Mouse (Mus musculus) heart, embryonic 12.5 days (tissue): ENCODE data around the gene Srsf1. TPM values are rescaled to one million over a fixed set of nuclear protein-coding genes. Genes with fewer than 3 reads are reported as not detected.

Experiments used
- ATAC-seq: fragments of 200-750 bp; cut with Nextera tagmentation; 2 replicates; pipeline ENCODE4 v1.8.0; 2017; ENCODE audit warnings: moderate TSS enrichment, moderate library complexity; ENCODE audit not compliant: insufficient number of reproducible peaks, low FRiP score
- H3K27ac ChIP-seq: fragments of 300-500 bp; sonication (generic); 2 replicates; pipeline ENCODE4 v1.5.1; 2016; ENCODE audit warnings: mild to moderate bottlenecking, moderate library complexity; ENCODE audit not compliant: poor library complexity, severe bottlenecking
- H3K27me3 ChIP-seq: fragments of 300-500 bp; sonication (generic); replicated peaks from 2 replicates; pipeline ENCODE4 v1.6.1; 2016; ENCODE audit warnings: mild to moderate bottlenecking, moderate library complexity
- H3K36me3 ChIP-seq: fragments of 300-500 bp; sonication (generic); 2 replicates; pipeline ENCODE4 v1.6.1; 2016; ENCODE audit warnings: mild to moderate bottlenecking, moderate library complexity
- H3K4me1 ChIP-seq: fragments of 300-500 bp; sonication (generic); replicated peaks from 2 replicates; pipeline ENCODE4 v1.6.1; 2016; ENCODE audit warnings: mild to moderate bottlenecking
- H3K4me2 ChIP-seq: fragments of 300-500 bp; sonication (generic); 2 replicates; pipeline ENCODE4 v1.6.1; 2016; ENCODE audit warnings: mild to moderate bottlenecking, moderate library complexity
- H3K4me3 ChIP-seq: fragments of 300-500 bp; sonication (generic); 2 replicates; pipeline ENCODE4 v1.5.1; 2016; ENCODE audit warnings: mild to moderate bottlenecking
- H3K9ac ChIP-seq: fragments of 300-500 bp; sonication (generic); 2 replicates; pipeline ENCODE4 v1.6.1; 2016; ENCODE audit warnings: mild to moderate bottlenecking, moderate library complexity
- H3K9me3 ChIP-seq: fragments of 300-500 bp; sonication (generic); replicated peaks from 2 replicates; pipeline ENCODE4 v1.6.1; 2016; ENCODE audit warnings: mild to moderate bottlenecking, moderate library complexity
- WGBS: fragments of 180-500 bp; shearing (Covaris S2); methylation state at CpG from one replicate; pipeline ENCODE4 v1.1.7; 2016; 5-methylcytosine and 5-hydroxymethylcytosine counted together
- polyA plus RNA-seq: library from polyadenylated mRNA; unstranded; fragments of >200 nt; fragmentation: Nextera tagmentation; extraction: Ambion mirVana; gene quantifications from 2 replicates; pipeline ENCODE4 v1.2.1, GENCODE M21; 2016

Srsf1 gene
- polyA plus RNA-seq, 1 experiment from 2014 or later, result 254 TPM

- no peak for ATAC-seq
- Histone ChIP-seq H3K9me3 (no peaks in the 10 kb centered on the region), H3K9ac (no peak overlapping the region)
These were observed 32.0 kb upstream of the Srsf1 start for GRCm38 (mm10) chr11:88015161-88015560.

GRCm38 (mm10) chr11:88015795-88016194 is 31.4 kb upstream of the Srsf1 start:
- ATAC-seq, result no peak
- Histone ChIP-seq H3K4me1 (peaks cover 22% of the 10 kb centered on the region), H3K27ac (no peak overlapping the region), H3K4me2 (no peak overlapping the region), H3K4me3 (no peak overlapping the region), H3K9me3 (no peaks in the 10 kb centered on the region), H3K27me3 (no peaks in the 10 kb centered on the region), H3K9ac (no peak overlapping the region), H3K36me3 (no peaks in the 10 kb centered on the region)
- 78% methylated on average over 6 of the region's 6 CpGs for WGBS

More at GRCm38 (mm10) chr11:88015161-88015560, 32.0 kb upstream of the Srsf1 start:
- no peak overlapping the region for H3K4me3 ChIP-seq
- WGBS, result 81% methylated on average over 11 of the region's 11 CpGs
- no peak overlapping the region for H3K27ac ChIP-seq
- no peak overlapping the region for H3K4me2 ChIP-seq
- H3K4me1 ChIP-seq, result peaks cover 23% of the 10 kb centered on the region
- H3K36me3 ChIP-seq, result no peaks in the 10 kb centered on the region
- no peaks in the 10 kb centered on the region for H3K27me3 ChIP-seq

- H3K9ac ChIP-seq, result no peak overlapping the region
- 77% methylated on average over 2 of the region's 2 CpGs for WGBS
- no peak for ATAC-seq
- no peak overlapping the region for H3K4me3 ChIP-seq
- peaks cover 20% of the 10 kb centered on the region for H3K4me1 ChIP-seq
- H3K27ac ChIP-seq, result no peak overlapping the region
- H3K4me2 ChIP-seq, result no peak overlapping the region
- no peaks in the 10 kb centered on the region for H3K36me3 ChIP-seq
- no peaks in the 10 kb centered on the region for H3K27me3 ChIP-seq
- H3K9me3 ChIP-seq, result no peaks in the 10 kb centered on the region
These were observed 23.2 kb upstream of the Srsf1 start for GRCm38 (mm10) chr11:88023933-88024332.

GRCm38 (mm10) chr11:88027391-88028035 is 19.7 kb upstream of the Srsf1 start:
- H3K4me3 ChIP-seq, result no peak overlapping the region
- no peaks in the 10 kb centered on the region for H3K9me3 ChIP-seq
- H3K4me1 ChIP-seq, result peaks cover 12% of the 10 kb centered on the region
- 80% methylated on average over 9 of the region's 9 CpGs for WGBS
- no peak for ATAC-seq
- no peak overlapping the region for H3K27ac ChIP-seq
- H3K27me3 ChIP-seq, result no peaks in the 10 kb centered on the region
- no peak overlapping the region for H3K4me2 ChIP-seq
- no peak overlapping the region for H3K9ac ChIP-seq
- H3K36me3 ChIP-seq, result no peaks in the 10 kb centered on the region

- no peak for ATAC-seq
- WGBS, result 16% methylated on average over 16 of the region's 16 CpGs
- H3K9ac ChIP-seq, result no peak overlapping the region
These were observed 18.9 kb upstream of the Srsf1 start for GRCm38 (mm10) chr11:88028193-88028684.

GRCm38 (mm10) chr11:88030219-88030618 is 17.0 kb upstream of the Srsf1 start:
- no peaks in the 10 kb centered on the region for H3K27me3 ChIP-seq
- no peak overlapping the region for H3K4me3 ChIP-seq
- no peak overlapping the region for H3K4me2 ChIP-seq
- no peak overlapping the region for H3K9ac ChIP-seq
- H3K9me3 ChIP-seq, result no peaks in the 10 kb centered on the region
- H3K27ac ChIP-seq, result no peak overlapping the region
- ATAC-seq, result no peak
- no peaks in the 10 kb centered on the region for H3K36me3 ChIP-seq
- WGBS, result 84% methylated on average over 7 of the region's 7 CpGs
- H3K4me1 ChIP-seq, result peaks cover 12% of the 10 kb centered on the region

More at GRCm38 (mm10) chr11:88028193-88028684, 18.9 kb upstream of the Srsf1 start:
- Histone ChIP-seq H3K4me1 (peaks cover 12% of the 10 kb centered on the region), H3K4me3 (no peak overlapping the region), H3K27me3 (no peaks in the 10 kb centered on the region), H3K4me2 (peak overlapping the region; percentile 29), H3K36me3 (no peaks in the 10 kb centered on the region), H3K9me3 (no peaks in the 10 kb centered on the region), H3K27ac (no peak overlapping the region)

GRCm38 (mm10) chr11:88030836-88031235 is 16.3 kb upstream of the Srsf1 start:
- no peaks in the 10 kb centered on the region for H3K36me3 ChIP-seq
- no peaks in the 10 kb centered on the region for H3K9me3 ChIP-seq
- H3K4me3 ChIP-seq, result no peak overlapping the region
- no peak overlapping the region for H3K27ac ChIP-seq
- H3K4me2 ChIP-seq, result no peak overlapping the region
- WGBS, result 59% methylated on average over 2 of the region's 2 CpGs
- no peak overlapping the region for H3K9ac ChIP-seq
- no peaks in the 10 kb centered on the region for H3K27me3 ChIP-seq
- ATAC-seq, result no peak
- peaks cover 12% of the 10 kb centered on the region for H3K4me1 ChIP-seq

- ATAC-seq, result no peak
- Histone ChIP-seq H3K9ac (no peak overlapping the region), H3K27me3 (no peaks in the 10 kb centered on the region), H3K9me3 (no peaks in the 10 kb centered on the region), H3K4me1 (peaks cover 14% of the 10 kb centered on the region), H3K36me3 (no peaks in the 10 kb centered on the region), H3K4me3 (no peak overlapping the region), H3K27ac (no peak overlapping the region), H3K4me2 (no peak overlapping the region)
- 88% methylated on average over 5 of the region's 5 CpGs for WGBS
These were observed 15.4 kb upstream of the Srsf1 start for GRCm38 (mm10) chr11:88031753-88032152.

- Histone ChIP-seq H3K4me1 (0 out of 2 replicates have a peak, but pooled peaks cover 11% of the 10 kb centered on the region), H3K36me3 (peaks cover 2% of the 10 kb centered on the region; the same call in 1 of the 2 replicates), H3K4me3 (no peak overlapping the region), H3K9me3 (0 out of 2 replicates have a peak, but pooled peaks cover 3% of the 10 kb centered on the region), H3K27me3 (no peaks in the 10 kb centered on the region), H3K9ac (no peak overlapping the region), H3K27ac (no peak overlapping the region), H3K4me2 (no peak overlapping the region)
- WGBS, result 62% methylated on average over 7 of the region's 7 CpGs
- ATAC-seq, result no peak
These were observed 11.2 kb upstream of the Srsf1 start for GRCm38 (mm10) chr11:88035970-88036369.

- WGBS, result 57% methylated on average over 10 of the region's 10 CpGs
- no peak overlapping the region for H3K9ac ChIP-seq
These were observed 10.4 kb upstream of the Srsf1 start for GRCm38 (mm10) chr11:88036761-88037251.

GRCm38 (mm10) chr11:88037386-88037785 is 9.8 kb upstream of the Srsf1 start:
- Histone ChIP-seq H3K9ac (no peak overlapping the region), H3K27ac (peak overlapping the region; percentile 71)
- ATAC-seq, result no peak

More at GRCm38 (mm10) chr11:88036761-88037251, 10.4 kb upstream of the Srsf1 start:
- 0 out of 2 replicates have a peak, but pooled peaks cover 11% of the 10 kb centered on the region for H3K4me1 ChIP-seq
- H3K4me3 ChIP-seq, result no peak overlapping the region
- H3K36me3 ChIP-seq, result peaks cover 2% of the 10 kb centered on the region; the same call in 1 of the 2 replicates
- peak overlapping the region; percentile 20; the same call in 1 of the 2 replicates for H3K4me2 ChIP-seq
- H3K9me3 ChIP-seq, result 0 out of 2 replicates have a peak, but pooled peaks cover 3% of the 10 kb centered on the region
- ATAC-seq, result no peak
- no peaks in the 10 kb centered on the region for H3K27me3 ChIP-seq
- H3K27ac ChIP-seq, result peak overlapping the region; percentile 71

More at GRCm38 (mm10) chr11:88037386-88037785, 9.8 kb upstream of the Srsf1 start:
- no peak overlapping the region for H3K4me3 ChIP-seq
- 70% methylated on average over 3 of the region's 3 CpGs for WGBS
- no peaks in the 10 kb centered on the region for H3K27me3 ChIP-seq
- no peak overlapping the region for H3K4me2 ChIP-seq
- peaks cover 4% of the 10 kb centered on the region; the same call in 1 of the 2 replicates for H3K36me3 ChIP-seq
- H3K9me3 ChIP-seq, result 0 out of 2 replicates have a peak, but pooled peaks cover 3% of the 10 kb centered on the region
- 0 out of 2 replicates have a peak, but pooled peaks cover 11% of the 10 kb centered on the region for H3K4me1 ChIP-seq
